Mouse (Mus musculus) heart, adult 8-10 months (tissue): ENCODE measurements at regions not wholly inside any gene's neighbourhood (a gene's known extent, or its start where the extent isn't known, plus 50 kb on each side); places are given as distances from the start of the nearest gene placed in this dataset.

ENCODE experiments used
- DNase-seq: peaks from one replicate; pipeline ENCODE4 v3.0.0; 2022; ENCODE audit warnings: low spot score

- DNase-seq, result peak; percentile 54
Measured at GRCm38 (mm10) chrX:167152611-167153010, 56.5 kb downstream of the Tmsb4x start.

- peak; percentile 63 for DNase-seq
Measured at GRCm38 (mm10) chrX:167151341-167151740, 57.8 kb downstream of the Tmsb4x start.

- DNase-seq, result no peak
Measured at GRCm38 (mm10) chrX:167149400-167149799, 59.7 kb downstream of the Tmsb4x start.

GRCm38 (mm10) chrX:167146513-167147360 lies 62.4 kb downstream of the Tmsb4x start:
- no peak for DNase-seq

- DNase-seq, result no peak
Measured at GRCm38 (mm10) chrX:167145508-167146182, 63.5 kb downstream of the Tmsb4x start.

GRCm38 (mm10) chrX:167139110-167139509 lies 70.0 kb downstream of the Tmsb4x start:
- DNase-seq, result no peak

- DNase-seq, result no peak
Measured at GRCm38 (mm10) chrX:167134250-167134649, 74.9 kb downstream of the Tmsb4x start.

GRCm38 (mm10) chrX:167132989-167133395 lies 76.1 kb downstream of the Tmsb4x start:
- DNase-seq, result no peak

- DNase-seq, result no peak
Measured at GRCm38 (mm10) chrX:167131317-167131716, 77.8 kb downstream of the Tmsb4x start.

- DNase-seq, result no peak
Measured at GRCm38 (mm10) chrX:167130601-167131000, 78.5 kb downstream of the Tmsb4x start.

GRCm38 (mm10) chrX:167119288-167119687 lies 89.8 kb downstream of the Tmsb4x start:
- no peak for DNase-seq

- DNase-seq, result no peak
Measured at GRCm38 (mm10) chrX:167115096-167115495, 94.0 kb downstream of the Tmsb4x start.

- DNase-seq, result no peak
Measured at GRCm38 (mm10) chrX:167111059-167111871, 97.8 kb downstream of the Tmsb4x start.

GRCm38 (mm10) chrX:167108356-167108755 lies 100.8 kb downstream of the Tmsb4x start:
- no peak for DNase-seq

GRCm38 (mm10) chrX:167107469-167107868 lies 101.6 kb downstream of the Tmsb4x start:
- DNase-seq, result no peak

- DNase-seq, result no peak
Measured at GRCm38 (mm10) chrX:167105931-167106417, 103.1 kb downstream of the Tmsb4x start.

- DNase-seq, result no peak
Measured at GRCm38 (mm10) chrX:167105354-167105753, 103.8 kb downstream of the Tmsb4x start.

GRCm38 (mm10) chrX:167104247-167104621 lies 104.9 kb downstream of the Tmsb4x start:
- DNase-seq, result peak; percentile 49

GRCm38 (mm10) chrX:167103501-167104246 lies 105.4 kb downstream of the Tmsb4x start:
- no peak for DNase-seq

GRCm38 (mm10) chrX:167101929-167102328 lies 107.2 kb downstream of the Tmsb4x start:
- no peak for DNase-seq

- DNase-seq, result no peak
Measured at GRCm38 (mm10) chrX:167099411-167099810, 109.7 kb downstream of the Tmsb4x start.
